Mouse (Mus musculus) limb, embryonic 12.5 days (tissue): Measurements from ENCODE around the gene Zbtb5. TPM values are rescaled to one million over a fixed set of nuclear protein-coding genes. Genes with fewer than 3 reads are reported as not detected.
"Not testable (repeated sequence)": the region's sequence is repeated elsewhere in the genome, so short reads cannot be mapped to it uniquely, and the experiment has no call there.

Experiments
- ATAC-seq: fragments of 200-750 bp; cut with Nextera tagmentation; 2 replicates; pipeline ENCODE4 v1.8.0; 2017; ENCODE audit warnings: low read depth, moderate TSS enrichment; ENCODE audit not compliant: insufficient number of reproducible peaks, insufficient read depth, low FRiP score, low TSS enrichment
- H3K27ac ChIP-seq: fragments of 300-500 bp; sonication (generic); 2 replicates; pipeline ENCODE4 v1.5.1; 2016; ENCODE audit warnings: mild to moderate bottlenecking, moderate library complexity
- H3K27me3 ChIP-seq: fragments of 300-500 bp; sonication (generic); 2 replicates; pipeline ENCODE4 v1.6.1; 2016; ENCODE audit warnings: mild to moderate bottlenecking, moderate library complexity
- H3K36me3 ChIP-seq: fragments of 300-500 bp; sonication (generic); 2 replicates; pipeline ENCODE4 v1.6.1; 2016; ENCODE audit warnings: mild to moderate bottlenecking, moderate library complexity
- H3K4me1 ChIP-seq: fragments of 300-500 bp; sonication (generic); replicated peaks from 2 replicates; pipeline ENCODE4 v1.6.1; 2016
- H3K4me2 ChIP-seq: fragments of 300-500 bp; sonication (generic); 2 replicates; pipeline ENCODE4 v1.6.1; 2016; ENCODE audit warnings: mild to moderate bottlenecking, moderate library complexity
- H3K4me3 ChIP-seq: fragments of 300-500 bp; sonication (generic); replicated peaks from 2 replicates; pipeline ENCODE4 v1.5.1; 2016; ENCODE audit warnings: mild to moderate bottlenecking
- H3K9ac ChIP-seq: fragments of 300-500 bp; sonication (generic); replicated peaks from 2 replicates; pipeline ENCODE4 v1.6.1; 2016; ENCODE audit warnings: mild to moderate bottlenecking, moderate library complexity
- H3K9me3 ChIP-seq: fragments of 300-500 bp; sonication (generic); 2 replicates; pipeline ENCODE4 v1.6.1; 2016; ENCODE audit warnings: mild to moderate bottlenecking, moderate library complexity
- WGBS: fragments of 180-500 bp; shearing (Covaris S2); methylation state at CpG from one replicate; pipeline ENCODE4 v1.1.7; 2016; 5-methylcytosine and 5-hydroxymethylcytosine counted together
- polyA plus RNA-seq: library from polyadenylated mRNA; unstranded; fragments of >200 nt; fragmentation: Nextera tagmentation; extraction: Ambion mirVana; gene quantifications from 2 replicates; pipeline ENCODE4 v1.2.1, GENCODE M21; 2016

Zbtb5 gene
- polyA plus RNA-seq, 1 experiment from 2014 or later: 41.7 TPM

- Histone ChIP-seq H3K4me2 (no peak overlapping the region), H3K36me3 (peaks cover 12% of the 10 kb centered on the region), H3K4me3 (no peak overlapping the region), H3K9me3 (no peaks in the 10 kb centered on the region), H3K9ac (no peak overlapping the region), H3K27me3 (no peaks in the 10 kb centered on the region), H3K4me1 (peaks cover 9% of the 10 kb centered on the region), H3K27ac (no peak overlapping the region)
- ATAC-seq: no peak
- WGBS: 84% methylated on average over 3 of the region's 3 CpGs
Measured at GRCm38 (mm10) chr4:45005452-45005851, 6.8 kb downstream of the Zbtb5 start.

GRCm38 (mm10) chr4:45000001-45000400, 12.2 kb downstream of the Zbtb5 start:
- WGBS: 89% methylated on average over 6 of the region's 6 CpGs
- ATAC-seq: no peak
- Histone ChIP-seq H3K27me3 (no peaks in the 10 kb centered on the region), H3K4me2 (no peak overlapping the region), H3K4me3 (no peak overlapping the region), H3K4me1 (no peaks in the 10 kb centered on the region), H3K36me3 (peaks cover 10% of the 10 kb centered on the region), H3K9me3 (no peaks in the 10 kb centered on the region), H3K9ac (no peak overlapping the region), H3K27ac (no peak overlapping the region)

- H3K9me3 ChIP-seq: no peaks in the 10 kb centered on the region
- H3K4me2 ChIP-seq: no peak overlapping the region
- H3K4me1 ChIP-seq: no peaks in the 10 kb centered on the region
- ATAC-seq: no peak
- WGBS: 87% methylated on average over 3 of the region's 3 CpGs
- H3K4me3 ChIP-seq: no peak overlapping the region
- no peak overlapping the region for H3K27ac ChIP-seq
- H3K27me3 ChIP-seq: no peaks in the 10 kb centered on the region
- peaks cover 25% of the 10 kb centered on the region for H3K36me3 ChIP-seq
- no peak overlapping the region for H3K9ac ChIP-seq
Measured at GRCm38 (mm10) chr4:44998071-44998470, 14.1 kb downstream of the Zbtb5 start.

GRCm38 (mm10) chr4:44994776-44995175, 17.4 kb downstream of the Zbtb5 start:
- Histone ChIP-seq H3K4me1 (no peaks in the 10 kb centered on the region), H3K9ac (no peak overlapping the region), H3K4me3 (no peak overlapping the region), H3K27ac (no peak overlapping the region), H3K4me2 (no peak overlapping the region), H3K36me3 (peaks cover 50% of the 10 kb centered on the region), H3K27me3 (no peaks in the 10 kb centered on the region), H3K9me3 (no peaks in the 10 kb centered on the region)
- 88% methylated on average over 18 of the region's 18 CpGs for WGBS
- no peak for ATAC-seq

- 91% methylated on average over 9 of the region's 9 CpGs for WGBS
- no peak overlapping the region for H3K9ac ChIP-seq
- H3K27ac ChIP-seq: no peak overlapping the region
- ATAC-seq: no peak
- H3K4me1 ChIP-seq: no peaks in the 10 kb centered on the region
- H3K9me3 ChIP-seq: no peaks in the 10 kb centered on the region
- H3K27me3 ChIP-seq: no peaks in the 10 kb centered on the region
- H3K36me3 ChIP-seq: peaks cover 59% of the 10 kb centered on the region
- no peak overlapping the region for H3K4me2 ChIP-seq
- no peak overlapping the region for H3K4me3 ChIP-seq
Measured at GRCm38 (mm10) chr4:44993847-44994246, 18.4 kb downstream of the Zbtb5 start.

- not testable (repeated sequence) for H3K9me3 ChIP-seq, ATAC-seq, H3K4me3 ChIP-seq, H3K27ac ChIP-seq, H3K27me3 ChIP-seq, H3K4me2 ChIP-seq, H3K4me1 ChIP-seq, H3K9ac ChIP-seq
- H3K36me3 ChIP-seq: peaks cover 66% of the 10 kb centered on the region
- WGBS: 85% methylated on average over 14 of the region's 14 CpGs
Measured at GRCm38 (mm10) chr4:44993179-44993578, 19.0 kb downstream of the Zbtb5 start.

GRCm38 (mm10) chr4:44992330-44992729, 19.9 kb downstream of the Zbtb5 start:
- ATAC-seq: not testable (repeated sequence)

GRCm38 (mm10) chr4:44990560-44990959, 21.7 kb downstream of the Zbtb5 start:
- WGBS: 96% methylated on average over 5 of the region's 5 CpGs
- H3K36me3 ChIP-seq: peaks cover 86% of the 10 kb centered on the region
- ATAC-seq: no peak
- H3K4me1 ChIP-seq: no peaks in the 10 kb centered on the region
- H3K27ac ChIP-seq: no peak overlapping the region
- H3K9me3 ChIP-seq: no peaks in the 10 kb centered on the region
- no peak overlapping the region for H3K4me2 ChIP-seq
- no peaks in the 10 kb centered on the region for H3K27me3 ChIP-seq
- no peak overlapping the region for H3K9ac ChIP-seq
- H3K4me3 ChIP-seq: no peak overlapping the region

More at GRCm38 (mm10) chr4:44992330-44992729, 19.9 kb downstream of the Zbtb5 start:
- not testable (repeated sequence) for H3K9me3 ChIP-seq, H3K27me3 ChIP-seq, H3K27ac ChIP-seq, H3K4me2 ChIP-seq, H3K4me1 ChIP-seq, H3K9ac ChIP-seq, H3K4me3 ChIP-seq
- WGBS: 92% methylated on average over 11 of the region's 11 CpGs
- H3K36me3 ChIP-seq: peaks cover 75% of the 10 kb centered on the region

GRCm38 (mm10) chr4:44983131-44983740, 29.0 kb downstream of the Zbtb5 start:
- ATAC-seq: no peak

GRCm38 (mm10) chr4:44982440-44983130, 29.6 kb downstream of the Zbtb5 start:
- peaks cover 24% of the 10 kb centered on the region for H3K4me1 ChIP-seq
- H3K9me3 ChIP-seq: no peaks in the 10 kb centered on the region
- H3K4me3 ChIP-seq: peak overlapping the region; percentile 76; the same call in 1 of the 2 replicates
- peaks cover 37% of the 10 kb centered on the region for H3K36me3 ChIP-seq
- H3K27ac ChIP-seq: no peak overlapping the region
- no peak for ATAC-seq
- 72% methylated on average over 11 of the region's 11 CpGs for WGBS
- H3K27me3 ChIP-seq: no peaks in the 10 kb centered on the region
- H3K4me2 ChIP-seq: peak overlapping the region; percentile 90
- peak overlapping the region; percentile 93; the same call in 1 of the 2 replicates for H3K9ac ChIP-seq

More at GRCm38 (mm10) chr4:44983131-44983740, 29.0 kb downstream of the Zbtb5 start:
- 85% methylated on average over 10 of the region's 10 CpGs for WGBS
- no peaks in the 10 kb centered on the region for H3K9me3 ChIP-seq
- H3K36me3 ChIP-seq: peaks cover 44% of the 10 kb centered on the region
- no peak overlapping the region; the same call in 1 of the 2 replicates for H3K9ac ChIP-seq
- H3K4me1 ChIP-seq: peaks cover 24% of the 10 kb centered on the region
- peak overlapping the region; percentile 90 for H3K4me2 ChIP-seq
- H3K27ac ChIP-seq: no peak overlapping the region
- no peaks in the 10 kb centered on the region for H3K27me3 ChIP-seq
- no peak overlapping the region for H3K4me3 ChIP-seq

- Histone ChIP-seq H3K27me3 (no peaks in the 10 kb centered on the region), H3K9ac (peak overlapping the region; percentile 93), H3K4me2 (peak overlapping the region; percentile 90), H3K4me1 (peaks cover 24% of the 10 kb centered on the region), H3K4me3 (peak overlapping the region; percentile 76), H3K9me3 (no peaks in the 10 kb centered on the region), H3K27ac (peak overlapping the region; percentile 91), H3K36me3 (peaks cover 31% of the 10 kb centered on the region)
- ATAC-seq: no peak
- WGBS: 25% methylated on average over 5 of the region's 5 CpGs
Measured at GRCm38 (mm10) chr4:44981974-44982287, 30.3 kb downstream of the Zbtb5 start.
